Mouse (Mus musculus) midbrain, embryonic 11.5 days (tissue): ENCODE data around the gene Gtpbp1. TPM values are rescaled to one million over a fixed set of nuclear protein-coding genes. Genes with fewer than 3 reads are reported as not detected.

Source experiments
- ATAC-seq: fragments of 200-750 bp; cut with Nextera tagmentation; 2 replicates; pipeline ENCODE4 v1.8.0; 2017; ENCODE audit warnings: moderate TSS enrichment, moderate library complexity; ENCODE audit not compliant: low FRiP score
- DNase-seq: peaks from one replicate; pipeline ENCODE4 v3.0.0; 2015; ENCODE audit warnings: low spot score; ENCODE audit errors: missing footprints
- H3K27ac ChIP-seq: fragments of 300-500 bp; sonication (generic); 2 replicates; pipeline ENCODE4 v1.5.1; 2014; ENCODE audit warnings: low read depth, low read length
- H3K27me3 ChIP-seq: fragments of 300-500 bp; sonication (generic); 2 replicates; pipeline ENCODE4 v1.6.1; 2014; ENCODE audit warnings: mild to moderate bottlenecking, low read length, moderate library complexity, mixed read lengths; ENCODE audit not compliant: control insufficient read depth, insufficient read depth
- H3K36me3 ChIP-seq: fragments of 300-500 bp; sonication (generic); 2 replicates; pipeline ENCODE4 v1.6.1; 2014; ENCODE audit warnings: mild to moderate bottlenecking, low read length, moderate library complexity, mixed read lengths; ENCODE audit not compliant: control insufficient read depth, insufficient read depth
- H3K4me1 ChIP-seq: fragments of 300-500 bp; sonication (generic); 2 replicates; pipeline ENCODE4 v1.6.1; 2014; ENCODE audit warnings: low read length; ENCODE audit not compliant: control insufficient read depth, insufficient read depth
- H3K4me2 ChIP-seq: fragments of 300-500 bp; sonication (generic); 2 replicates; pipeline ENCODE4 v1.6.1; 2014; ENCODE audit warnings: mild to moderate bottlenecking, moderate library complexity
- H3K4me3 ChIP-seq: fragments of 300-500 bp; sonication (generic); 2 replicates; pipeline ENCODE4 v1.5.1; 2014; ENCODE audit warnings: low read depth, low read length
- H3K9ac ChIP-seq: fragments of 300-500 bp; sonication (generic); 2 replicates; pipeline ENCODE4 v1.6.1; 2014; ENCODE audit warnings: low read length
- H3K9me3 ChIP-seq: fragments of 300-500 bp; sonication (generic); 2 replicates; pipeline ENCODE4 v1.6.1; 2016; ENCODE audit warnings: low read length; ENCODE audit not compliant: control insufficient read depth
- WGBS: fragments of 180-500 bp; shearing (Covaris S2); extraction: QIAGEN DNeasy Blood & Tissue Kit; methylation state at CpG from one replicate; pipeline ENCODE4 v1.1.7; 2014; 5-methylcytosine and 5-hydroxymethylcytosine counted together
- polyA plus RNA-seq: library from polyadenylated mRNA; unstranded; fragments of >200 nt; fragmentation: Nextera tagmentation; extraction: Ambion mirVana; gene quantifications from 2 replicates; pipeline ENCODE4 v1.2.1, GENCODE M21; 2014

The Gtpbp1 gene
- polyA plus RNA-seq, 1 experiment from 2014 or later, result 37.5 TPM

DNA sequence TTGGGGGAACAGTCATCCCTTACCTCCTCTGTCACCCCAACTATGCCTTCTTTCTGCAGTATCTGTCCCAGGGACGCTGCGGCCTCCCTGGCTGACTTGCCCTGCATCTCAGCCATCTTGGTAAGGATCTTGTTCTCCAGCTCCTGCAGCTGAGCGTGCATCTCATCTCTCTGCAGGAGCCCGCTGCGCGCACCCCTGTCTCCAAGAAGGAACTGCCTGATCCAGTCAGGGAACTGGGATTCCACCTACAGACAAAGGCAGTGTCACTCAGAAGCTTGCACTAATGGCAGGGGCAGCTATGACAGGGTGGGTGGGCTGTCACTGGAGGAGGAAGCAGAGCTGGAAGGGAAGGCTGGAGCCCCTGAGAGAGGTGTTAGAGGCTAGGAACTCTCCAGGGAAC lies 37.2 kb downstream of the Gtpbp1 start:
- H3K36me3 ChIP-seq, result 0 out of 2 replicates have a peak, but pooled peaks cover 4% of the 10 kb centered on the region
- ATAC-seq, result no peak

DNA sequence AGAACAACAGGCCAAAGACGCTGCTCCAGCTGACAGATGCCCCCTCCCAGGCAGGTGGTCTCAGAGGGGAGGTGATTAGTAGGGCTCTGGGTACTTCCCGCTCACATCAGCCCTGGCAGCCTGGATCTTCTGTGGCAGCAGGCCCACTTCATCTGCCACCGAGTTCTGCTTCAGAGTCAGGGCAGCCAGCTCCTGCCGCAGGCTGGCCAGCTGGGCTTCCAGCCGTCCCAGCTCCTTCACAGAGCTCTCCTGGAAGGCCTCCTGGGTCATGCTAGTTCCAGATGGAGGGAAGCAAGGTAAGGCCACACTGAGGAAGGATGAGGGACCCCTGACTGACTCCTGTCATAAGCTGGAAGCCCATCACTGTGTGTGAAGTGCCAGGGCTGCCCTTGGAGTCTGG lies 37.7 kb downstream of the Gtpbp1 start:
- no peak for ATAC-seq
- H3K4me2 ChIP-seq, result no peak overlapping the region
- H3K4me1 ChIP-seq, result no peaks in the 10 kb centered on the region
- no peak overlapping the region for H3K9ac ChIP-seq
- no peaks in the 10 kb centered on the region for H3K9me3 ChIP-seq
- 55% methylated on average over 5 of the region's 5 CpGs for WGBS
- H3K27me3 ChIP-seq, result no peaks in the 10 kb centered on the region
- DNase-seq, result no peak
- H3K4me3 ChIP-seq, result no peak overlapping the region
- 0 out of 2 replicates have a peak, but pooled peaks cover 4% of the 10 kb centered on the region for H3K36me3 ChIP-seq
- no peak overlapping the region for H3K27ac ChIP-seq

More for the DNA sequence above, 37.2 kb downstream of the Gtpbp1 start:
- H3K4me3 ChIP-seq, result no peak overlapping the region
- H3K27ac ChIP-seq, result no peak overlapping the region
- H3K9me3 ChIP-seq, result no peaks in the 10 kb centered on the region
- no peak overlapping the region for H3K9ac ChIP-seq
- DNase-seq, result no peak
- no peak overlapping the region for H3K4me2 ChIP-seq
- WGBS, result 77% methylated on average over 6 of the region's 6 CpGs
- H3K27me3 ChIP-seq, result no peaks in the 10 kb centered on the region
- no peaks in the 10 kb centered on the region for H3K4me1 ChIP-seq

- H3K36me3 ChIP-seq, result 0 out of 2 replicates have a peak, but pooled peaks cover 4% of the 10 kb centered on the region
- ATAC-seq (no peak), DNase-seq (no peak)
- H3K9me3 ChIP-seq, result no peaks in the 10 kb centered on the region
- no peak overlapping the region for H3K27ac ChIP-seq
- H3K27me3 ChIP-seq, result no peaks in the 10 kb centered on the region
- H3K4me3 ChIP-seq, result no peak overlapping the region
- H3K9ac ChIP-seq, result no peak overlapping the region
- WGBS, result 86% methylated on average over 10 of the region's 10 CpGs
- H3K4me2 ChIP-seq, result no peak overlapping the region
- H3K4me1 ChIP-seq, result no peaks in the 10 kb centered on the region
These were observed 38.2 kb downstream of the Gtpbp1 start for GRCm38 (mm10) chr15:79728731-79729388.

DNA sequence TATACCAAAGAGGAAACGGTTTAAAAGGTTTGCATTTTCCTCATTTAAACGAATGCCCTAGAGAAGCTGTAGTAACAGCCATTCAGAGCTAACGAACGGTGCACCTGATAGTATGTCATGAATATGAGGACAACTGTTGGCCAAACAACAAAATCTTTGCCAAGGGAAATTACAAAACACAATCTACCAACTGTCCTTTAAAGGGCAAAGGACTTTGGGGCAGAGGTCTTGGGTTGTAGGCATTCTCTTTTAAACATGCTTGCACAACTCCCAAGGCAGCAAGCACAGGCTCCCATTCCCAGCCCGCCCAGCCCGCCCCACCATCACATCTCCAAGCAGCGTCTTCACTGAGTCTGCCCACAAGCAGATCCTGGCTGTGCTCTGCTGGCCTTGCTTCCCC lies 40.9 kb downstream of the Gtpbp1 start:
- H3K27me3 ChIP-seq, result no peaks in the 10 kb centered on the region
- no peak overlapping the region for H3K4me3 ChIP-seq
- H3K9ac ChIP-seq, result no peak overlapping the region
- H3K4me1 ChIP-seq, result no peaks in the 10 kb centered on the region
- no peaks in the 10 kb centered on the region for H3K9me3 ChIP-seq
- DNase-seq, result no peak
- ATAC-seq, result no peak
- H3K36me3 ChIP-seq, result peaks cover 3% of the 10 kb centered on the region; the same call in 1 of the 2 replicates
- H3K27ac ChIP-seq, result no peak overlapping the region
- 84% methylated on average over 7 of the region's 7 CpGs for WGBS
- no peak overlapping the region for H3K4me2 ChIP-seq

GRCm38 (mm10) chr15:79733192-79733591 lies 42.5 kb downstream of the Gtpbp1 start:
- H3K9me3 ChIP-seq, result no peaks in the 10 kb centered on the region
- DNase-seq (no peak), ATAC-seq (no peak)
- H3K36me3 ChIP-seq, result peaks cover 5% of the 10 kb centered on the region; the same call in 1 of the 2 replicates
- H3K4me2 ChIP-seq, result no peak overlapping the region
- no peak overlapping the region for H3K27ac ChIP-seq
- no peak overlapping the region for H3K9ac ChIP-seq
- H3K4me1 ChIP-seq, result no peaks in the 10 kb centered on the region
- WGBS, result 98% methylated on average over 8 of the region's 8 CpGs
- no peak overlapping the region for H3K4me3 ChIP-seq
- H3K27me3 ChIP-seq, result no peaks in the 10 kb centered on the region

- no peak for DNase-seq
- Histone ChIP-seq H3K36me3 (peaks cover 7% of the 10 kb centered on the region), H3K9me3 (no peaks in the 10 kb centered on the region), H3K27ac (no peak overlapping the region), H3K4me3 (no peak overlapping the region), H3K27me3 (no peaks in the 10 kb centered on the region), H3K9ac (no peak overlapping the region), H3K4me2 (no peak overlapping the region), H3K4me1 (no peaks in the 10 kb centered on the region)
- 80% methylated on average over 4 of the region's 4 CpGs for WGBS
- ATAC-seq, result no peak
These were observed 43.0 kb downstream of the Gtpbp1 start for GRCm38 (mm10) chr15:79733640-79734039.

- Histone ChIP-seq H3K9me3 (no peaks in the 10 kb centered on the region), H3K27ac (no peak overlapping the region), H3K27me3 (no peaks in the 10 kb centered on the region), H3K4me2 (no peak overlapping the region), H3K9ac (no peak overlapping the region), H3K36me3 (peaks cover 10% of the 10 kb centered on the region), H3K4me3 (no peak overlapping the region), H3K4me1 (no peaks in the 10 kb centered on the region)
- 87% methylated on average over 8 of the region's 8 CpGs for WGBS
- DNase-seq (no peak), ATAC-seq (no peak)
These were observed 43.7 kb downstream of the Gtpbp1 start for GRCm38 (mm10) chr15:79734311-79734710.

DNA sequence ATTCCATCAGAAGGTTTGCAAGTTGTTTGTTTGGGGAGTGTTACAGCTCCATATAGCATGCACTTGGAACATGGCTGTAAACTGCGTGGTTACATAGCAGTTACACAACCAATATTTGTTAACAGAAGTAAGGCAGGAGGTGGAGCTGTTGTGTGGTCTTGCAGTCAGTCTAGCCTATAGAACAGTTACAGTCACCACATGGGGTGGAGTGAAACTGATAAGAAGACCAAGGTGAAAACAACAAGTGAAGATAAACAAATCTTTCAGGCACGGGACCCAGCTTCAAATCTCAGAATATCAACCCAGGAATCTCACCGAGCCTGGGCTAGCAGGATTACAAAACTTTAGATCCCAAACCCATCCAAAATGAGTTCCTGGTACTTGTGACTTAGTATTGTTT lies 50.1 kb downstream of the Gtpbp1 start:
- no peak overlapping the region for H3K27ac ChIP-seq
- peaks cover 11% of the 10 kb centered on the region for H3K4me1 ChIP-seq
- peaks cover 8% of the 10 kb centered on the region for H3K36me3 ChIP-seq
- no peaks in the 10 kb centered on the region for H3K9me3 ChIP-seq
- no peak overlapping the region for H3K4me3 ChIP-seq
- H3K9ac ChIP-seq, result no peak overlapping the region
- 80% methylated on average over 3 of the region's 3 CpGs for WGBS
- DNase-seq (no peak), ATAC-seq (no peak)
- H3K27me3 ChIP-seq, result no peaks in the 10 kb centered on the region
- H3K4me2 ChIP-seq, result peak overlapping the region; percentile 93

DNA sequence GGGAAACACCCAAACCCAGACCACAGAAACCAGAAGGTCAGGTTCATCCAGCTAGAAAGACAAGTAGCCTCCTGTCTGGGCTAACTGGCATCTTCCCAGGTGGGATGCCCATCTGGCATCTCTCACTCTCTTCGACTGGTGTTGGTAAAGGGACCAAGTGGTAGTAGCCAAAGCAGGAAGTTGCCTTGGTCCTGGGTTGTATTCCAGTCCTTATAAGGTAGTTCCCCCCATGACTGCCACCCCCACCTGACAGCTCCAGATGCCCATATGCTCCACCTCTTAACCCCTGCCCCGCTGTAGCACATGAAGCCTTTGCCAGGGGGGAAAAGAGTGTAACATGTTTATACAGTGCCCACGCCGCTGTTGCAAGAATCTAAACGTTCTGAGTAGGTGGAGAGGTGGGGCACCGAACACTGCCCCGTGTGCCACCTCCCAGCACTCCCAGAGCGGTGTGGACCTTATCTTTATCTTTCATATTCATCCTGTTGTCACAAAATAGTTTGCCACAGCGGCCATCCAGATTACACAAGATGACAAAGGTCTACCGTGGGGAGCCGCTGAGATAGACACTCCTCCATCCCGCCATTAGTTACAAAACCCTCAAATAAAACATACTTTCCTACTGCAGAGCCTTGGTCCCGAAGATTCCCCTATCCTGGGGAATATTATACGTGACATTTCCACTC lies 50.7 kb downstream of the Gtpbp1 start:
- Histone ChIP-seq H3K9ac (peak overlapping the region; percentile 90), H3K4me1 (peaks cover 11% of the 10 kb centered on the region), H3K4me2 (peak overlapping the region; percentile 93), H3K27ac (no peak overlapping the region), H3K36me3 (peaks cover 8% of the 10 kb centered on the region), H3K9me3 (no peaks in the 10 kb centered on the region), H3K27me3 (no peaks in the 10 kb centered on the region), H3K4me3 (peak overlapping the region; percentile 98)
- 46% methylated on average over 14 of the region's 14 CpGs for WGBS
- DNase-seq (peak; percentile 88), ATAC-seq (no peak)
